Mouse (Mus musculus) neural tube, embryonic 15.5 days (tissue): Measurements from ENCODE around the gene Espn. TPM values are rescaled to one million over a fixed set of nuclear protein-coding genes. Genes with fewer than 3 reads are reported as not detected.

Source experiments
- ATAC-seq: fragments of 200-750 bp; cut with Nextera tagmentation; 2 replicates; pipeline ENCODE4 v1.8.0; 2017; ENCODE audit warnings: mild to moderate bottlenecking, moderate TSS enrichment, moderate library complexity; ENCODE audit not compliant: low FRiP score
- H3K27ac ChIP-seq: fragments of 300-500 bp; sonication (generic); replicated peaks from 2 replicates; pipeline ENCODE4 v1.5.1; 2015; ENCODE audit warnings: mild to moderate bottlenecking, inconsistent platforms
- H3K27me3 ChIP-seq: fragments of 300-500 bp; sonication (generic); replicated peaks from 2 replicates; pipeline ENCODE4 v1.6.1; 2015; ENCODE audit warnings: inconsistent platforms
- H3K36me3 ChIP-seq: fragments of 300-500 bp; sonication (generic); 2 replicates; pipeline ENCODE4 v1.6.1; 2015; ENCODE audit warnings: inconsistent platforms
- H3K4me1 ChIP-seq: fragments of 300-500 bp; sonication (generic); 2 replicates; pipeline ENCODE4 v1.6.1; 2015; ENCODE audit warnings: inconsistent platforms
- H3K4me2 ChIP-seq: fragments of 300-500 bp; sonication (generic); 2 replicates; pipeline ENCODE4 v1.6.1; 2015; ENCODE audit warnings: inconsistent platforms, mild to moderate bottlenecking, moderate library complexity
- H3K4me3 ChIP-seq: fragments of 300-500 bp; sonication (generic); replicated peaks from 2 replicates; pipeline ENCODE4 v1.5.1; 2015; ENCODE audit warnings: mild to moderate bottlenecking, inconsistent platforms
- H3K9ac ChIP-seq: fragments of 300-500 bp; sonication (generic); replicated peaks from 2 replicates; pipeline ENCODE4 v1.6.1; 2015; ENCODE audit warnings: mild to moderate bottlenecking, inconsistent platforms
- H3K9me3 ChIP-seq: fragments of 300-500 bp; sonication (generic); replicated peaks from 2 replicates; pipeline ENCODE4 v1.6.1; 2016; ENCODE audit warnings: inconsistent platforms
- WGBS: fragments of 180-500 bp; shearing (Covaris S2); methylation state at CpG from one replicate; pipeline ENCODE4 v1.1.7; 2015; ENCODE audit warnings: mixed read lengths; 5-methylcytosine and 5-hydroxymethylcytosine counted together
- polyA plus RNA-seq: library from polyadenylated mRNA; unstranded; fragments of >200 nt; fragmentation: Nextera tagmentation; extraction: Ambion mirVana; gene quantifications from 2 replicates; pipeline ENCODE4 v1.2.1, GENCODE M21; 2015

Gene Espn
- polyA plus RNA-seq, 1 experiment from 2014 or later: 0.31 TPM

DNA sequence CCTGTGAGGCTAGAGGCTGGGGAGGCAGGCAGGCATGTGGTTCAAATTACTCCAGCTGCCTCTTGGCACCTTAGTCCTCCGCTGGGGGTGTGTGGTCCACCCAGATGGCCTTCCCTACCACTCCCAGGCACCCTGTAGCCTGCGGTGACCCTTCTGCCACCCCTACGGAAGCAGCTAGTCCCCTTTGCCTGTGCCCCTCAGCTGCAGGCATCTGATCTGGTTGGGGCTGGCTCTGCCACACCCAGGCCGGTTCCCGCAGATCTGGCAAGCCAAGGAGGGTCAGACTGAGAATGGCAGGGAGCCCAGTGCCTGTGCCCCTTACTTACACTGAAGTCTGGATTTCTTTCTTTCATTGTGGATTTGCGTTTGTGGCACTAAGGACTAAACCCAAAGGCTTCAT lies 78.5 kb downstream of the Espn start:
- no peaks in the 10 kb centered on the region for H3K9me3 ChIP-seq
- WGBS: 86% methylated on average over 6 of the region's 6 CpGs
- no peak overlapping the region for H3K4me3 ChIP-seq
- H3K36me3 ChIP-seq: no peaks in the 10 kb centered on the region
- H3K9ac ChIP-seq: no peak overlapping the region
- no peak for ATAC-seq
- H3K27ac ChIP-seq: no peak overlapping the region
- H3K4me1 ChIP-seq: peaks cover 18% of the 10 kb centered on the region
- H3K27me3 ChIP-seq: no peaks in the 10 kb centered on the region
- no peak overlapping the region for H3K4me2 ChIP-seq

DNA sequence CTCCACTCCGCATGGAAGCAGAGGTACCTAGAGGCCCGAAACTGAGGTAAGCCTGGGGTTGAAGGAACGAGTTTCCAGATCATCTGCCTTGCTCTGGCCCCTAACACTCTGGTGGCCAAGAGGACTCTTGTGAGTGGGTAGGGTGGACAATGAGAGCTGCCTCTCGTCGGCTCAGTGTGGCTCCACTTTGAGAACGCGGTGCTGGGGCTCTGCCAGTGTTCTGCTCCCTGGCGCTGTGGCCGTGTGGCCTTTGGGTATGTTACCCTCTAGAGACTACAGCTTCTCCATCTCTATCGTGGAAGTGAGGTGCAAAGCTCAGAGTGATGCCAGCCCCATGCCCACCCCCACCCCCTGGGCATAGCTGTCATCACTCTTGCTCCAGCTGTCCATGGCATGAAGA lies 79.5 kb downstream of the Espn start:
- Histone ChIP-seq H3K4me1 (peaks cover 18% of the 10 kb centered on the region), H3K27ac (no peak overlapping the region), H3K4me2 (no peak overlapping the region), H3K36me3 (no peaks in the 10 kb centered on the region), H3K4me3 (no peak overlapping the region), H3K9me3 (no peaks in the 10 kb centered on the region), H3K9ac (no peak overlapping the region), H3K27me3 (no peaks in the 10 kb centered on the region)
- 63% methylated on average over 10 of the region's 10 CpGs for WGBS
- no peak for ATAC-seq

DNA sequence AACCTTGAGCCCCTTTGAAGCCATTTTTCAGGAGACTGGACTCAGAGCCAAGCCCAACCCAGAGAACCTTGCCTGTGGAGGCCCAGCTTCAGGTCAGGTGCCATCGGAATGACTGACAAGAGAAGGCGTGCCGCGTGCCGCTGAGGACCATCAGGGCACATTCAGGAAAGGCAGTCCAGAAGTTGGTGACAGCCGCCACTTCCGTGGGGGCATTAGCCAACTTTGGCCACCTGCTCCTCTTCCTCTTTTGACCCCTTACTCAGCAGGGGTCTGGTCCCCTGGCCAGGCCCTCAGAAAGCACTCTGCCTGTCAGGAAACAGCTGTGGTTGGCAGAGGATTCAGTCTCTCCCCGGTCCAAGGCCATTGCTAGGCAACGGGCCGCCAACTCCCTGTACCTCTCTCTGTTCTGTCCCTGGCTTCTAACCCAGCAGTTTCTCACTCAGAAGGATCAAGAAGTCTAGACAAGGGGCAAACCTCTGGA lies 80.0 kb downstream of the Espn start, which contains the start of gene Plekhg5:
TSS of gene Plekhg5 (plus strand) at position 378 of the 481 bp plus-strand sequence.
- Histone ChIP-seq H3K27me3 (no peaks in the 10 kb centered on the region), H3K9me3 (no peaks in the 10 kb centered on the region), H3K4me2 (no peak within 1 kb of the TSS), H3K4me1 (peaks cover 18% of the 10 kb centered on the region), H3K27ac (no peak within 1 kb of the TSS), H3K9ac (no peak within 1 kb of the TSS), H3K36me3 (no peaks in the 10 kb centered on the region), H3K4me3 (no peak within 1 kb of the TSS)
- ATAC-seq: no peak
- WGBS: 57% methylated on average over 10 of the region's 10 CpGs

DNA sequence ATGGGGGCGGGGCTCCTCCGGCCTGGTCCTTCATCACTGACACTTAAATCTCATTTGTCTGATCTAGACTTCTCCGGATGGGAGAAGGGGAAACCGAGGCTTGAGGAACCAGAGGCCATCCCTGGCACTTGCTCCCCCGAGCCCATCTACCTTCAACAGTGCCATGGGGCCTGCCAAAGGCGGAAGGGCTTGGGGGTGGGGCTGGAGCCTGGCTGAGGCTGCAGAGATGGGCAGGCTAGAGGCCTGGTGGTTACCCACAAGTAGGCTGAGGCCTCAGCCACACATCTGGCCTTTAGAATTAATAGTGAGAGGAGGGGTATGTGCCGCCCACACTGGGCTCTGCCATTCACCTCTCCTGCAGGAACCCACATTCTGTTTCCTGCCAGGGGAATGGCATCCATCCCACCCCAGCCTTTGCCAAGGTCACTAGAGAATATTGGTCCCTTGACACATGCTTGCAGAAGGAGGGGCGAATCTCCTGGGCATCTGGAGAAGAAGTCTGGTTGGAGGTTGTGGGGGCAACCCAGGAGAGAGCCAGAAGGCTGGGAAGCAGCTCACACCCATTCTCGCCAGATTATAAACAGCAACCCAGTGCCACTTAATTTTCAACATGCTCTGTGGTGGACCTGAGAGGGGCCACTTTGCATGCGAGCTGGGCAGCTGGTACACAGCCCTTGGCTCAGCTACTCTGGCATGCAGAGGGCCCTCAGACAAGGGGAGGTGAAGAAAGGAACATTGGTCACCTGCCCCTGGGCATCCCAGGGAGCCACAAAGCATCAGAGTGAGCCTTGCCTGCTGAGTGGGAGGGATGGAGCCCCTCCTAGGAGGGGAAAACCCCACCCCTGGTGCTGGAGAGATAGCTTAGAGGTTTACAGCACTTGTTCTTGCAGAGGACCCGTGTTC lies 81.4 kb downstream of the Espn start:
- Histone ChIP-seq H3K4me2 (no peak overlapping the region), H3K9me3 (no peaks in the 10 kb centered on the region), H3K27me3 (no peaks in the 10 kb centered on the region), H3K4me1 (peaks cover 18% of the 10 kb centered on the region), H3K36me3 (no peaks in the 10 kb centered on the region), H3K9ac (no peak overlapping the region), H3K27ac (no peak overlapping the region), H3K4me3 (no peak overlapping the region)
- WGBS: 72% methylated on average over 11 of the region's 11 CpGs
- no peak for ATAC-seq

Other genes starting within 250 kb of the Espn start
- 79.6 and 82.6 TPM in 2 replicates for gene Dnajc11, start 218.7 kb downstream of the Espn start, polyA plus RNA-seq
- gene Thap3, start 163.4 kb downstream of the Espn start, polyA plus RNA-seq: 37.8 and 38.3 TPM in 2 replicates
- gene Phf13, start 156.1 kb downstream of the Espn start, polyA plus RNA-seq: 21.3 TPM in 2 replicates
- gene Klhl21, start 143.6 kb downstream of the Espn start, polyA plus RNA-seq: 5.7 and 7.8 TPM in 2 replicates
- 15.9 and 16.4 TPM in 2 replicates for gene Zbtb48, start 124.7 kb downstream of the Espn start, polyA plus RNA-seq
- 2.1 and 2.2 TPM in 2 replicates for gene Tas1r1, start 113.8 kb downstream of the Espn start, polyA plus RNA-seq
- gene Nol9, start 113.0 kb downstream of the Espn start, polyA plus RNA-seq: 26.0 and 26.4 TPM in 2 replicates
- gene Plekhg5, start 79.9 kb downstream of the Espn start, polyA plus RNA-seq: 13.5 and 13.6 TPM in 2 replicates
- gene Tnfrsf25, start 36.4 kb downstream of the Espn start, polyA plus RNA-seq: 1.2 and 2.4 TPM in 2 replicates
- not detected in 2 replicates for gene Hes2, start 6.5 kb upstream of the Espn start, polyA plus RNA-seq
- gene Acot7, start 25.8 kb upstream of the Espn start, polyA plus RNA-seq: 402 and 456 TPM in 2 replicates
- 17.7 and 20.8 TPM in 2 replicates for gene Gpr153, start 121.9 kb upstream of the Espn start, polyA plus RNA-seq
- gene Hes3, start 139.3 kb upstream of the Espn start, polyA plus RNA-seq: 0.19 and 0.29 TPM in 2 replicates
- gene Icmt, start 144.9 kb upstream of the Espn start, polyA plus RNA-seq: 20.0 and 21.1 TPM in 2 replicates
- gene Rnf207, start 166.6 kb upstream of the Espn start, polyA plus RNA-seq: 7.8 and 12.4 TPM in 2 replicates
- 148 and 190 TPM in 2 replicates for gene Rpl22, start 173.4 kb upstream of the Espn start, polyA plus RNA-seq
- 46.3 and 53.7 TPM in 2 replicates for gene Chd5, start 186.3 kb upstream of the Espn start, polyA plus RNA-seq